Mouse (Mus musculus) heart, adult 8-10 months (tissue): ENCODE results near the gene Prrc2b. TPM values are rescaled to one million over a fixed set of nuclear protein-coding genes. Genes with fewer than 3 reads are reported as not detected.
A peak's percentile ranks its signal among the peaks of the same experiment; 100 is the strongest.

Experiments used
- DNase-seq: peaks from one replicate; pipeline ENCODE4 v3.0.0; 2022; ENCODE audit warnings: low spot score
- total RNA-seq, 4 experiments: library from RNA; stranded (reverse); gene quantifications; 2 replicates each; pipeline ENCODE4 v1.2.4; 2022

The Prrc2b gene
- total RNA-seq, 4 experiments from 2014 or later, result 83.5 to 94.1 (median 89.2) TPM

GRCm38 (mm10) chr2:32182676-32183296 is 31.9 kb downstream of the Prrc2b start:
- DNase-seq, result no peak

GRCm38 (mm10) chr2:32187019-32187551 is 36.2 kb downstream of the Prrc2b start:
- DNase-seq, result no peak

GRCm38 (mm10) chr2:32187649-32188048 is 36.8 kb downstream of the Prrc2b start:
- DNase-seq, result no peak

DNA sequence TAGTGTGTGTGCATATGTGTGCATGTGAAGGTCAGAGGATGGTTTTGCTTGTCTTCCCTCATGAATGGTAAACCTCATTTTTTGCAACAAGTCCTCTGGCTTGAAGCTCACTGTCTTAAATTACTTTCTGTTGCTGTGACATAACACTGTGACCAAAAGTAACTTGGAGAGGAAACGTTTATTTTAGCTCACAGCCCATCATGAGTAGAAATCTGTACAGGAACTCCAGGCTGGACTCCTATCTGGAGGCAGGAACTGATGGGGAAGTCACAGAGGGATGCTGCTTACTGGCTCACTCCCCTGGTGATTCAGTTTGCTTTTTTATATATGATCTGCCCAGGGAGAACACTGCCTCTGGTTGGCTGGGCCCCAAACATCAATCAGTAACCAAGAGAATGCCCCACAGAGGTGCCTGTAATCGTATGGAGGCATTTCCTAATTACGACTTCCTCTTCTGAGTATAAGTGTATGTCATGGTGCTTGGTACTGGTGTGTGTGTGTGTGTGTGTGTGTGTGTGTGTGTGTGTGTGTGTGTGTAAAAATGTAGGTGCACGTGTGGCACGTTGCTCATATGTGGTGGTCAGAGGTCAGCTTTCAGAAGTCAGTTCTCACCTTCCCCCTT is 38.3 kb downstream of the Prrc2b start:
- DNase-seq, result no peak

DNA sequence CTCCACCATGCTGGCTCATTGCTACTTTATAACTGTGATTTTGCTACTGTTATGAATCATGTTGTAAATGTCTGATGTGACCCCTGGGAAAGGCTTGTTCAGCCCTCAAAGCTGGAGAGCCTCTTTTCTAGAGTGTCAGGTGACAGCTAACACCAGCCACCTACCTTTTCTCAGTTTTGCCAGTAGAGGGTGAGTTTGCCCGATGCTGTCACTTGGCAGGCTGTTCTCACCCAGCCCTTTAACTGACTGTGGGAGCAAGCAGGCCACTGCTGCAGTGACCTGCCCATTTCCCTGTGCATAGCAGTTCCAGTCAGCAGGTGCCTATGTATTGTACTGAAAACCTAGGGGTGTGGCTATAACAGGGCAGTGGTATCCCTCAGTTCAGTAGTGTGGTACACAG is 39.7 kb downstream of the Prrc2b start:
- no peak for DNase-seq

DNA sequence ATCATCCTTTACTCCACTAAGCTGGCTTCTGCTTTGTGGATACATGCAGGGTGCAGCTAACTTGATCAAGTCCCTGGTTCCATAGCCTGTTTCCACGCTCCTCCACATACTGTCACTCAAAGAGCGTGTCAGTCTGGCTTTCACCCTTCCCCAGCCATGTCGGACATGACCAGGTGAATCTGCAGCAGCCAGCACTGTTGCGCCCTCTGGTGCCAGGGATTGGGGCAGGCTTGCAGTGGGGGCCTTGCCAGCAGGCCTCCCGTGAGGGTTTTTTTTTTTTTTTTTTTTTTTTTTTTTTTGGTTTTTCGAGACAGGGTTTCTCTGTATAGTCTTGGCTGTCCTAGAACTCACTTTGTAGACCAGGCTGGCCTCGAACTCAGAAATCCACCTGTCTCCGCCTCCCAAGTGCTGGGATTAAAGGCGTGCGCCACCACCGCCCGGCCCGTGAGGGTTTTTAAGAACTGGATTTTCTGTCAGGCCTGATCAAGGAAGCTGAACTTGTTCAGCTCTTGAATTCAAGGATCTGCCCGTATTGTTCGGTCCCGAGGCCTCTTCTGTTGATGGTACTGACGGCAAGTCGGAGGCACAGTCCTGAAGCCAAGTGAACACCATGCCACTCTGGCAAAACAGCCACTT is 41.1 kb downstream of the Prrc2b start:
- peak; percentile 47 for DNase-seq

- DNase-seq, result no peak
These were observed 48.1 kb downstream of the Prrc2b start for GRCm38 (mm10) chr2:32198977-32199376.

DNA sequence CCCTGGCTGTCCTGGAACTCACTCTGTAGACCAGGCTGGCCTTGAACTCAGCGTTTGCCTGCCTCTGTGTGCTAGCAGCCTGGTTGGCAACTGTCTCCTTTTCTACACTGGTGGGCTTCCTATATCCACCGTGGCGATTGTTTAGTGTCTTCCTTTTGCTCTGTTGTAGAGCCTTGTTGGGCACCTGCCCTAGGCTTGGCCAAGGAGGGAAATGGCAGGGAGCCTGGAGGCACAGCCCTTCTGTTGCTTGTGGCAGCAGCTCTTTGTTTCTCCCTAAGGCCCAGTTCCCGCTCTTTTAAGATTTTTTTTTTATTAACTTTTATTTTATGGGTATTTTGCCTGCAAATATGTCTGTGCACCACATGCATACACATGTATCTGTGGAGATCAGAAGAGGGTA is 49.2 kb downstream of the Prrc2b start:
- no peak for DNase-seq

DNA sequence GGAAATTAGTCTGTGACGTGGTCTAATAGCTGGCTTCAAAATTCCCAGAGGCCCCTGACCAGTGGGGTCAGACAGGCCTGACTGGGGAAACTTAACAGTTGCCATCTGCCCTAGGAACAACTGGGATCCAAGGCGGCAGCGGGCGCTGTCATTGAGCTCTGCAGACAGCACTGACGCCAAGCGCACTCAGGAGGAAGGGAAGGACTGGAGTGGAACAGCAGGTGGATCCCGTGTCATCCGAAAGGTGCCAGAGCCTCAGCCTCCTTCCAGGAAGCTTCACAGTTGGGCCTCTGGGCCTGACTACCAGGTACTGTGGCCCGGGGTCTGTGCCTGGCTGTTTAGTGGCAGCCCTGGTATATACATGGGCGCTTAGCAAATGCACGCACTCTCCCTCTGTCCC is 49.8 kb downstream of the Prrc2b start:
- DNase-seq, result no peak

DNA sequence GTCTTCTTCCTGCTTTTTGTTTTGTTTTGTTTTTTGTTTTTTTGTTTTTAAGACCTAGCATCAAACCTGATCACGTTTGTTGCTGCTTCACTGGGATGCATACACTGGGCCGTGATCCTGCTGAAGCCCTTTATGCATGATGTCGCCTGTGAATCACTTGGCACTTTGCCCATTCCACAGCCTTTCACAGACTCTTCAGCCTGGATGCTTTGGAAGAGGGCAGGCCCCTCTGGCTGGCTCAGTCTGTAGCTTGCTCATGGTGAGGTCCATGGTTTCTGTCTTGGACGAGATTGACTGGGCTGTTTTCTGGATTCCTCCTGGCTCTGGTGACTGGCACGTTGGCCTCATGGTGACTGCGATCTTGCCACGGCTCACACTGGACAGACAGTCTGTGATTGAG is 50.6 kb downstream of the Prrc2b start:
- no peak for DNase-seq

DNA sequence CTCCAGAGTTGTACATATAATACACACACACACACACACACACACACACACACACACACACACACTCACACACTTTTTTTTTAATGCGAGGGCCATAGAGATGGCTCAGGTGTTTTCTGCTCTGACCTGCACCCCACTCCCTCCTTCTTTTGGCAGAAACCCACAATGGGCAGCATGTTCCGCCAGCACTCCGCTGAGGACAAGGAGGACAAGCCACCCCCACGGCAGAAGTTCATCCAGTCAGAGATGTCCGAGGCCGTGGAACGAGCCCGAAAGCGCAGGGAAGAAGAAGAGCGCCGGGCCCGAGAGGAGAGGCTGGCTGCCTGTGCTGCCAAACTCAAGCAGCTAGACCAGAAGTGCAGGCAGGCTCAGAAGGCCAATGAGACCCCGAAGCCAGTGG is 53.0 kb downstream of the Prrc2b start:
- DNase-seq, result no peak

DNA sequence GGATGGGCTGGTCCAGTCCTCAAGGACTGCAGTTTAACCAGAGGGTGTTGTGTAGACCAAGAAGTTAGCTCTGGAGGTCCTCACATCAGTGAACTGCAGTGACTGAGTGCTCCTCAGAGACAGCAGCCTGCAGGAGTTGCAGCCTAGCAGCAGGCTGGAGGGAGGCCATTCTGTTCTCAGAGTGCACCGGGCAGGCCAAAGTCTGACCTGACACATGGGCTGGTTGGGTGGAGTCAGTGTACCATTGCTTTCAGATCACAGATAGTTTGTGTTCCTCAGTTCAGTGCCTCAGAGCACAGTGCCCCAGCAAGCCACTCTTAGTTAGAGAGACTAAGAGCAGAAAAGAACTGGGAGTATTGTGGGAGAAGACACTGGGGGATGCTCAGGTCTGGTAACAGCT is 56.8 kb downstream of the Prrc2b start:
- DNase-seq, result no peak

DNA sequence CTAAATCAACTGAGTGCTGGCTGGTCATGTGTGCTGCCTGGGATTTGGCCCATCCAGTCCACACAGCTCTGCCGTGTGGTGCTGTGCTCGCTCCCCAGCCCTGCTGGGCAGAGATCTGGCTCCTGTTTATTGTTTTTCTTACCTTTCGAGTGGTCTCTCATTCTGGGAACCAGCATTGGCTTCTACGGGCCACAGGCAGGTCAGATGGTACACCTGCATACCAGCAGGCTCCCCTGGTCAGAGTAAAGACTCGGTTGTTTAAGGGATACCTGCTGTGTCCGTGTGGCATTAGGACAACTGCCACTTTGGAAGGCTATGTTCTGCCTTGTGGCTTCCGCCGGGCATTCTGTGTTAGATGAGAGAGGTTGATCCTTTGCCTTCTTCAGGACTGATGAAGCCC is 60.8 kb downstream of the Prrc2b start:
- no peak for DNase-seq

GRCm38 (mm10) chr2:32213000-32213399 is 62.1 kb downstream of the Prrc2b start:
- no peak for DNase-seq

DNA sequence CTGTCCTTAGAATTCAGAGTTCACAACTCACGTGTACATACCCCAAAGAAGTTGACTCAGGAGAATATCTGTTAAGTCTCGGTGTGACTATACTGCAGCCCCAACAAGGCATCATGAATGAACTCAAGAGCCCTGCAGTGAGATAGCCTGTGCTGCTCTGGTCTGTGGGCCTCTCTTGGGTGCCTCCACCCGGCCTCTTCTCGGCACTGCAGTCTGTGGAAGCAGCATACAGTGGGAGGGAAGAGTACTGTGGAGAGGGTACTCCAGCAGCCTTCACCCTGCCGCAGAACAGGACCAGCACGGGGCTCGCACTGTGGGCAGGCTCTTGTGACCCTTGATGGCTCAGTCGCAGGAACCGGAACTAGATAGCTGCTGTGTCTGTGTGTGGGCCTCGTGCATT is 64.7 kb downstream of the Prrc2b start:
- no peak for DNase-seq

GRCm38 (mm10) chr2:32216506-32216905 is 65.6 kb downstream of the Prrc2b start:
- no peak for DNase-seq

DNA sequence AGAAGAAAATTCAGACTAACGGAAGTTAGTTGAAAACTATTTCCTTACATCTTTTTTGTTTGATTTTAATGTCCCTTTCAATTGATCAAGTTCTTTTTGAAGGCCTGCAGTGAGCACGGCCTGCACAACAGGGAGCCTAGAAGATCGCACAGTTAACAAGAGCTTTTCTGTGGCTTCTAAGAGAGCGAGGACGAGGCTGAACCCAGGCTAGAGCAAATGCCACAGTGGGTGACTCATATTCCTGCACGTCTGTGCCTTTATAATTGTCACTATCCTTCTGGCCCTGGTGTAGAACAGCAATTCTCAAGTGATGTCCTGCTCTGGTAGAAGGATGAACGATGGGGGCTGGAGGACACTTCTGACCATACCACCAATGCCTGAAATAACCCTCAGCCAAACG is 66.8 kb downstream of the Prrc2b start:
- no peak for DNase-seq

GRCm38 (mm10) chr2:32218113-32218512 is 67.2 kb downstream of the Prrc2b start:
- no peak for DNase-seq

- no peak for DNase-seq
These were observed 67.9 kb downstream of the Prrc2b start for GRCm38 (mm10) chr2:32218541-32219334.

DNA sequence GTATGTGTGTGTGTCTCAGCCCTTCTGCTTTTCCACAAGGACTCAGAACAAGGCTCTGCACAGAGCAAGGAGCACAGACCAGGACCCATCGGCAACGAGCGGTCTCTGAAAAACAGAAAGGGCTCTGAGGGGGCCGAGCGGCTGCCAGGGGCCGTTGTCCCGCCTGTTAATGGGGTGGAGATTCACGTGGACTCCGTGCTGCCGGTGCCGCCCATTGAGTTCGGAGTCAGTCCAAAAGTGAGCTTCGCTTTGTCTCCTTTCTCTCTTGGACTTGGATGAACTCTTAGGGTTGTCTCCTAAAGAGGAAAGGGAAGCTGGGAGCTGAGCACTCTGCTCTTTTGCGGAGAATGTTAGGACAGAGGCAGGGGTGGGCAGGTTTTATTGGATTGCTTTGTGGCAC is 68.6 kb downstream of the Prrc2b start:
- no peak for DNase-seq

DNA sequence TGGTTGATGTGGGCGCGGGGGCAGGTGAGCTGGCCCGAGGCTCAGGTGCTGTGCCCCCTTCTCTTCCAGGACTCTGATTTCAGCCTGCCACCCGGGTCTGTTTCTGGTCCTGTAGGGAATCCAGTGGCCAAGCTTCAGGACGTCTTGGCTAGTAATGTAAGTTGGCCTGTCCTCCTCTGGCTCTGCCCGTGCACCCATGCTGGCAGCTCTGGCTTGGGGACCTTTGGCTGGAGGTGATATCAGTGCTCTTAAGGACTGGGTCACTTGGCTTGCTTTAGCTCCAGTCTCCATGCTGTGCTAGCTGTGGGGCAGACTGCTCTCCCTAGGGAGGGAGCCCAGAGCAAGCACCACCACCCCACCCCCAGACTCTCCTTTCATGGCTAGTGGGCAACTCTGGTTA is 69.1 kb downstream of the Prrc2b start:
- DNase-seq, result peak; percentile 24

- DNase-seq, result no peak
These were observed 70.1 kb downstream of the Prrc2b start for GRCm38 (mm10) chr2:32220969-32221368.
